Mouse (Mus musculus) erythroblast, adult 5-6 weeks (primary cell): ENCODE data around the gene Snai3. TPM values are rescaled to one million over a fixed set of nuclear protein-coding genes. Genes with fewer than 3 reads are reported as not detected.

Experiments
- ATAC-seq: replicated peaks from 2 replicates; pipeline ENCODE4 v1.8.0; 2016; ENCODE audit warnings: moderate number of reproducible peaks, mild to moderate bottlenecking, moderate TSS enrichment, inconsistent platforms; ENCODE audit not compliant: poor library complexity, low FRiP score, severe bottlenecking
- total RNA-seq, 2 experiments: library from RNA; stranded (forward) in 1 of 2; stranded (reverse) in 1 of 2; fragments of 150-400 nt in 1 of 2; fragments of 200-764, 138-1000 nt in 1 of 2; gene quantifications; 2 replicates each; pipeline versions ENCODE4 v1.2.3 to v1.2.4; 2015 to 2017; ENCODE audit warnings: low replicate concordance in 2 of 2

The Snai3 gene
- total RNA-seq (2015; ENCODE audit: low replicate concordance) (1.0 TPM in 1 of 2 replicates, not detected in the other), total RNA-seq (2017; ENCODE audit: low replicate concordance) (not detected in 2 replicates)

GRCm38 (mm10) chr8:122460524-122461472 lies at the start of gene Snai3:
Snai3 (minus strand) TSS chr8:122460733.
- ATAC-seq: no peak

DNA sequence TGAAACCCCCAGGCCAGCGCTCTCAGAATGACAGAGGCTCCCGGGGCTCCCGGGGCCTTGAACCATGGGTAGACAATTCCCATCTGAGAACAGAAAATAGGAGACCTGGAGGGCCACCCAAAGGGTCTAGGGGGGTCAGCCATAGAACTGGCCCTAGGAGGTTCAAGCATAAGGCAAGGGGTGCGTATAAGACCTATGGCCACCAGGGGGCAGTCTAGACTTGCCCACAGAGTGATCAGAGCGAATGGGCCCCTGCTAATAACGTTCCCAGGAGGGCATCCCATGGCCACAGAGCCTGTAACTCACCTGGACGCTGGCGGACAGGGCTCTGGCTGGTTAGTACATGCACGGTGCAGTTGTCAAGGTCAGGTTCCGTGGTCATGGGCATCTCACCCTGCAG lies 40.3 kb upstream of the Snai3 start:
- peak; percentile 86 for ATAC-seq

DNA sequence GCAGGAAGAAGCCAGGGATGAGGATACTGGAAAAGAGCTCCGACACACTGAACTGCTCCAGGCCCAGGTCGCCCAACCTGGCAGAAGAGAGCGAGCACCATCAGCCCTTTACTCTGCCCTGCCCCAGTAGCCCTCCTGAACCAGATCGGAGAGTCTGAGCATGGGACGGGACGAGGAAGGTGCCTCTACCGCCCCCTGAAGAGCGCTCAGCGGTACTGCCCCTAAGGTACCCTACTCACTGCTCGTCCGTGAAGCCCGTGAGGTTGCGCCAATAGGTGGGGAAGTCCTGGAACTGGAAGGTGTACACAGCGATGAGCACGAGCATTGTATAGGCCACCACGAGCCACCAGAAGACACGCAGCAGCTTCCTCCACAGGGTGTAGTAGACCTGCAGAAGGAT lies 37.4 kb upstream of the Snai3 start:
- no peak for ATAC-seq

GRCm38 (mm10) chr8:122497016-122497734 lies 36.6 kb upstream of the Snai3 start:
- ATAC-seq: no peak

GRCm38 (mm10) chr8:122488387-122488786 lies 27.9 kb upstream of the Snai3 start:
- no peak for ATAC-seq

DNA sequence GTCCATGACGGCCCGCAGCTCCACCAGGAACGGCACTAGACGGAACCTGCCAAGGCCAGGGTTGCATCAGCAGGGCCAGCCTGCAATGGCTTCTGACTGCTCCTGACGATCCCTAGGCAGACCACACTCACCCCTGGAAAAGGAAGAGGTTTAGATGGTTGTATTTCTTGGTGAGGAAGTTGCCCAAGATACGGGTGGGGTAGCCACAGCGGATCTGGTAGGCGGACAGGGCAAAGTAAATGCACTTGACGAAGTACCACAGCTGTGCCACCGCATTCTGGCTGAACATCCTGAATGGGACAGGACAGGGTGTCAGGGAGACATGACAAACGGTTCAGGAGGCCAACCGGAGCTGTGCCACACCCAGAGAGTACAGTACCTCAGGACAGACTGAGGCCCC lies 24.3 kb upstream of the Snai3 start:
- no peak for ATAC-seq

- ATAC-seq: no peak
These were observed 23.3 kb upstream of the Snai3 start for GRCm38 (mm10) chr8:122483877-122484276.

- no peak for ATAC-seq
These were observed 21.9 kb upstream of the Snai3 start for GRCm38 (mm10) chr8:122482448-122482847.

DNA sequence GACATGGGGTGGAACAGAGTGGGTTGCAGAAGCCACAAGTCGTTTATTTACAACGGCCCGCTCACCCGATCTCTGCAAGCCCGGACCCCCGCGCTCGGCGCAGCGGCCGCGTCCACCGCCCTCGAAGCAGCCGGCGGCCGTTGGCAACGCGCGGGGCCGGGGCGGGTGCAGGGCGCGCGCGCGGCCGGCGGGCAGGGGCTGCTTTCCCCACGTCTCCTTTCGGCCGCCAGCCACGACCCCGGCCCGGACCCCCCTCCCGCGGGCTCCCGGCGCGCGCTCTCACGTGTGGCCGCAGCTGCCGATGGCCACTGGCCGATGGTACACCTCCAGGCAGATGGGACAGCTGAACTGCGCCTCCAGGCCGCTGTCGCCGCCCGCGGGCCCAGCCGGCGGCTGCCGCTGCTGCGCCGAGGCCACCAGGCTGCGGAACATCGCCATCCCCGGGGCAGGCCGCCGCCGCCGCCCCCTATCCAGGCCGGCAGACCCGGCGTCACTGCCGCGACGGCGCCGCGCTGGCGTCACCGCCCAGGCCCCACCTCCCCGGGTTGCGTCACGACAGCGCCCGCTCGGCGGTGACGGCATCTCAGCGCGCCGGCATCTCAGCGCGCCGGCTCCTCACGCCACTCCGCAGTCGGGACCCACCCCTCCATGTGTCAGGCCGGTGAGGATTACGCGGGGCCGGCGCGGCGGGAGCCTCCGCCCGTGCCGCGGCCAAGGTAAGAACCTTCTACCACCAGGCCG lies 15.2 kb upstream of the Snai3 start, which contains the start of the genes Rnf166 and Ctu2:
Rnf166 (minus strand) TSS at position 485 of the 741 bp plus-strand sequence.
Ctu2 (plus strand) TSS at position 564 of the 741 bp plus-strand sequence.
- peak; percentile 81 for ATAC-seq

DNA sequence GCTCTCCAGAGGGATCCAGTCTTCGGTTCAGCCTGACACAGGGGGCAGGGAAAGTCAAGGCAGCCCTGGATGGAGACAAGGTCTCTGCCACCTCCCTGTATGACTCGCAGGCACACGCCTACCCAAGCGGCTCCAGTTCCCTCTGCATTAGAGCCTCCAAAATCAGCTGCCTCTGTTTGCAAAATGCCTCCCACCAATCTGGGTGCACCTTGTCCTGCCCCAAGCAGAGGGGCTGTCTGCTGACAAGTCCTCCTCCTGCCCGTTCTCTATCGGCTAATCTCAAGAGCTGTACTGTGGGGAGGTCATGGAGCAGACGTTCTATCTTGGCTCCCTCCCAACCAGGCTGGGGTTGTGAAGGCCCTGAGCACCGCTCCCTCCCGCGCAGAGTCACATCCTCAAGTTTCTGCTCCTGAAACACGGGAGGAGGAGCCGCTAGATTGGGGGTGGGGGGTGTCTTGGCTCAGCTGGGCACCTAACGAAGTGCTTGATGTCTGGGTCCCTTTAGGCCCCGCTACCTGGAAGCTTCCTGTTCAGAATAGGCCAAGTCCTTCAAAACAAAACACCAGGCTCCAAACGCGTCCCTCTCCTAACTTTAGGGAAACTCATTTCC lies 14.5 kb upstream of the Snai3 start:
- peak; percentile 38 for ATAC-seq

DNA sequence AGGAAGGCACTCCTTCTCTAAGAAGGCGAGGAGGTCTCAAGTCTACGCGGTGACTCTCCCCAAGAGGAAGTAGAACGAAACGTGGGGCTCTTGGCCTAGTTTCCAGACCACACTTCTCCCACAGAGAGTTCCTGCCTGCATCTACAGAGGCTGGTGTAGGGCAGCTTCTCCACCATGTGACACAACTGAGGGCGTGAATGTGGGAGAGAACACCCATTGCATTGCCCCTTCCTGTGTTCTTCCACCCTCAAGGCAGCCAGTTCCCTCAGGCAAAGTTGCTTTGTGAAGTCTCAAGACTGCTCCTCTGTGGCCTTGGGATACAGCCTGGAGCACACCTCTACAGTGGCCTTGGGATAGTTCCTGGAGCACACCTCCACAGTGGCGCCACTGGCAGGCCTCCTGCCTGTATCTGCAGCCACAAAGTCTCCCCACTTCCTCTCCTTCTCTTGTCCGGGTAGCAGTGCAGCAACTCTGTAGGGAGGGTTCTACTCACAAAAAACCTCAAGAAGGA lies 13.4 kb upstream of the Snai3 start:
- no peak for ATAC-seq

DNA sequence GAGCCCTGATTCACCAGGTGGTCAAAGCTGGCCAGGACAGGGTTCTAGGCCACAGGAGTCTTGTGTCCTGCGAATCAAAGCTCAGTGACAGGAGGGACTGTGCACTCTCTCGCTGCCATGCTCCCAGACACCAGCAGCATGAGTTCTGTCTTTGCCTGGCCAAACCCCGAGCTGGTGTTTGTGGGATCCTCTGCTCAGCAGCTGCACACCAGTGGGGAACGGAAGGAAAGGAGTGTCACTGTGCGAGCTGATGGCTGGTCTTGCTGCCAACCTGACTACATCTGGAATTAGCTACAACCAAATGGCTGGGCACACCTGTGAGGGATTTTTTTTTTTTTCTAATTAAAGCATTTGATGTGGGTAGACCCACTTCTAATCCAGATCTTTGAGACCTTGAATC lies 10.2 kb upstream of the Snai3 start:
- ATAC-seq: no peak

GRCm38 (mm10) chr8:122469965-122470364 lies 9.4 kb upstream of the Snai3 start:
- no peak for ATAC-seq

DNA sequence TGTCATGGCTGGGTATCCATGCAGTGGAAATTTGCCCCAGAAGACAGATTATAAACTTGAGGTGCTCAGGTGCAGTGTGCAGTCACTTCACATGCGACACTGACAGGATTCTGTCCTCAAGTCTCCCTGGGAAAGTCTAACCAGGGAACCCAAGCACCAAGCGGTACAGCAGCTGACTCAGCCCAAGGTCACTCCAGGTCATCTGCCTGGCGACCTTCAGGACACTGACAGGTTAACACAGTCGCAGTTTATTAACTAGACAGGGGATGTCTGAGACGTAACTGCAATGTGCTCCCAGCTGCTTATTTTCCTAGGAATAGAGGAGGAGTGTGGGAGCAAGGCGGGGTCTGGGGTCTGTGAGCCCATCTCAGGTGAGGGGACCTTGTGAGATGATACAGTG lies 8.9 kb upstream of the Snai3 start:
- ATAC-seq: no peak

DNA sequence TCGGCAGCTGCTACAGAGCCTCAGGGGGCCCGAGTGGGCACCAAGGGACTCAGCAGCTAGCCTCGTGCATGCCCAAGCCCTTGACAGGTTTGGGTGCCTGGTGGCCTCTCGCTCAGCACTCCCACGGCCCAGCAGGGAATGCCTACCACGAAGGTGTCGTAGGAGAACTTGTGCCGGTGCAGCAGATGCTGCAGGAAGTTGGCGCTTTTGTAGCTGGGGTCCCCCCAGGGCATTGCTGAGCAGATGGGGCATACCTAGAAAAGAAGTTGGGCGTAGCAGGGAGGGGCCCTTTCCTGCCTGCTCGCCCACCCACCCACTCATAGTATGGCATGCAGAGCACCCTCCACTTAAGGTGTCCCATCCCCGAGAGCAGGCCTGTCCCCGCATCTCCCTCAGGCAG lies 7.3 kb upstream of the Snai3 start:
- ATAC-seq: no peak

- no peak for ATAC-seq
These were observed 4.5 kb upstream of the Snai3 start for GRCm38 (mm10) chr8:122464985-122465384.

- ATAC-seq: no peak
These were observed 3.4 kb upstream of the Snai3 start for GRCm38 (mm10) chr8:122463651-122464640.

- ATAC-seq: no peak
These were observed 2.0 kb upstream of the Snai3 start for GRCm38 (mm10) chr8:122462510-122462909.
